Mouse (Mus musculus): ENCODE data around the gene Alg11.

The Alg11 gene

DNA sequence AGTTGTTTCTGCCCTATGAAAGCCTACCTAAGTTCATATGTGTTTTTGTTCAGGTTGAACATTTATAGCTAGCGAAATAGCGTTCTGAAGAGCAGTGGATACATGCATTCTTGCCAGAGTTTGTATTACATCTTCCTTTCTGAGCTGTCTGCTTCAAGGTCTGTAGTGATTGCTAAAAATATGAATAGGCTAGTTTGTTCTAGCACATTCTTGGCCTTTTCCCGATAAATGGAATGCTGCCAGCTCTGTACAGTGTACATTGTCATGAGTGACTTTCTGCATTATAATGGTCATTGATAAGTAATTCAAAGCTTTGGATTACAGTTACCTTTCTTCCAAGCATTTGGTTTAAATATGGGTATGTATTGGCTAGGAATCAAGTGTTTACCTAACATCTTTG is 605 bp downstream of the Alg11 start:
- DNase-seq (ENCODE audit: low spot score in 2 of 2): no peak

DNA sequence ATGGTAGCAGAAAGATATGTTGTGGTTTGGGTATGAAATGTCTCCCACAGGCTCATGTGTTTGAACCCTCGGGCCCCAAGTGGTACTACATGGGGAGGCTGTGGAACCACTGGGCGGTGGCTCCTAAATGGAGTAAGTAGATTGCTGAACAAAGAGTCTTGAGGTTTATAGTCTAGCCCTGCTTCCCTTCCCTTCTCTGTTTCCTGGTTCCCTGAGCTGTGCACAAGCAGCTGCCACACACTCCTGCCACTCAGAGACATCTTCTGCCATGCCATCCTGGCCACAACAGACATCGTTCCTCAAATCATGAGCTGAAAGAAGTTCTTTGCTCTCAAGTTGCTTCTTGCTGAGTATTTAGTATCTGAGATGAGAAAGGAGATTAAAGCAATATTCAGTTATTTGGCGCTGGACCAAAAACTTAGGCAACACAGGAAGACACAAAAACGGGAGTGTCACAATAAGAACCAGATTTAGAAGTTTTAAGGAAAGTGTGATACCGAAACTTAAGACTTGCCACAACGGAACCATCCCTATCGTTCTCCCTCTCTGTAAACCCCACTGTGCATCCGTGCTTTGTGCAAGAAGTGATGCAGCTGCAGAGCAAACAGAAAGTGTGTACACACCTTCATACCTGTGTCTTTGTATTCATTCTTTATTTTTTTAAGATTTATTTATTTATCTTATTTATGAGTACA is 18.9 kb downstream of the Alg11 start:
- DNase-seq (ENCODE audit: low spot score in 2 of 2): no peak

DNA sequence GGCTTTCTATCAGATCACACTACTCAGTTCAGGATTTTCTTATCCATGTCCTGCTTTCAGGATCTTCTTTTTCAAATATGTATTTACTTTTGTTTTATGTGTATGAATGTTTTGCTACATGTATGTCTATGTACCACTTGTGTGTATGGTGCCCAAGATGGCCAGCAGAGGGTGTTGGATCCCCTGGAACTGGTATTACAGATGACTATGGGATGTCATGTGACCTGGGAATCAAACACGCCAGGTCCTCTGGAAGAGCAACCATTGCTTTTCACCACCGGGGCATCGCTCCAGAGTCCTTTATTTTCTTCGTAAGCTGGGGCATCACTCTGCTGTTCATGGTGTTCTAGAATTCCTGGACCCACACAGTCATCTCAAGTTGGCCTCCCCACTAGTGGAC is 28.7 kb downstream of the Alg11 start:
- DNase-seq (ENCODE audit: low spot score in 2 of 2): no peak

DNA sequence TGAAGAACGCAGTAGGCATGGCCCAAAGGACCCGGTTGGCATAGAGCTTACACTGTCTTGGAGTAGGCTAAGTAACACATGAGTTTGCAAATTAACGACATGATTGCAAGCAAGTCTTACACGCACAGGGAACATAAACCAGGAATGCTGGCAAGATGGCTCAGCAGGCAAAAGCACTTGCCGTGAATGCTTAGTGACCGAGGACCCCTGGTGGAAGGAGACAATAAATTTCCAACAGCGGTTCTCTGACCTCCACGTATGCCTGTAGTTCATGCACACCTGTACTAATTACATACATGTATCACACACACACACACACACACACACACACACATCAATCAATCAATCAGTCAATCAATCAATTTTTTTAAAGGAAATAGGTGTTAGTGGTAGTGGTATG is 31.0 kb downstream of the Alg11 start:
- no peak for DNase-seq (ENCODE audit: low spot score in 2 of 2)

DNA sequence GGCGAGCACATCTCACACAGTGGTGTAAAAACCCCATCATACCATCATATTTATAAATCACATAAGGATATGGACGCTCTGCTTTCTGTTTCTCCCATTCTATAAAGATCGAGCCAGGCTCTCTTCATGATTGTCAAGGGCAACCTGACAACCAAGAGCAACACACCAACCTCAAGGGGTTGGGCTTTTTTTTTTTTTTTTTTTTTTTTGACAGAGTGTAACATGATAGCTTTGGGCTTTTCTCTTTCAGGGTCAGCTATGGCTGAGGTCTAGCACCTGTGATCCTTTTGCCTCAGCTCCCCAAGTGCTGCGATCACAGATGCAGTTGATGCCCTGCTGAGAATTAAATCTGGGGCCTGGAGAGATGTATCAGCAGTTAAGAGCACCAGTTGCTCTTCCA is 46.5 kb downstream of the Alg11 start:
- no peak for DNase-seq (ENCODE audit: low spot score in 2 of 2)

Data from thymus, postnatal 10 days (tissue).